Mouse (Mus musculus) ovary, postnatal 36 days (tissue): ENCODE results near the gene Pfkfb4.
A peak's percentile ranks its signal among the peaks of the same experiment; 100 is the strongest.

Source experiments
- DNase-seq: peaks from one replicate; pipeline ENCODE4 v3.0.0; 2022; ENCODE audit warnings: low spot score, mixed read lengths

Gene Pfkfb4

GRCm38 (mm10) chr9:109058006-109058765 is 66.6 kb downstream of the Pfkfb4 start:
- DNase-seq = no peak

GRCm38 (mm10) chr9:109059136-109059903 is 67.7 kb downstream of the Pfkfb4 start, which contains the start of gene Trex1:
Gene Trex1, minus strand, starts transcription at chr9:109059734.
- peak; percentile 86 for DNase-seq

GRCm38 (mm10) chr9:109060184-109060897 is 68.8 kb downstream of the Pfkfb4 start:
- no peak for DNase-seq

- no peak for DNase-seq
These were observed 69.3 kb downstream of the Pfkfb4 start for GRCm38 (mm10) chr9:109060898-109061295.

GRCm38 (mm10) chr9:109068095-109068735 is 76.6 kb downstream of the Pfkfb4 start:
- DNase-seq = no peak

GRCm38 (mm10) chr9:109073661-109074573 is 82.3 kb downstream of the Pfkfb4 start, which contains the start of gene Atrip:
Gene Atrip, minus strand, starts transcription at chr9:109074124.
- peak; percentile 90 for DNase-seq

- DNase-seq = no peak
These were observed 88.9 kb downstream of the Pfkfb4 start for GRCm38 (mm10) chr9:109080516-109080915.

- no peak for DNase-seq
These were observed 90.2 kb downstream of the Pfkfb4 start for GRCm38 (mm10) chr9:109081749-109082123.
